Mouse (Mus musculus): Measurements from ENCODE around the gene Fbrs. TPM values are rescaled to one million over a fixed set of nuclear protein-coding genes. Genes with fewer than 3 reads are reported as not detected.

Gene Fbrs
- polyA plus RNA-seq, 1 experiment from 2014 or later, result 17.8 TPM

GRCm38 (mm10) chr7:127472060-127472459 lies 6.9 kb upstream of the Fbrs start:
- H3K4me3 ChIP-seq (replicated peaks; ENCODE audit: low read depth, low read length), result peak overlapping the region; percentile 67
- H3K9me3 ChIP-seq (ENCODE audit: control insufficient read depth, low read length), result no peaks in the 10 kb centered on the region
- peak overlapping the region; percentile 83 for H3K4me2 ChIP-seq (ENCODE audit: low read length)
- peak overlapping the region; percentile 91 for H3K27ac ChIP-seq (replicated peaks; ENCODE audit: low read depth, low read length)
- H3K36me3 ChIP-seq (ENCODE audit: control insufficient read depth, insufficient read depth, low read length), result peaks cover 45% of the 10 kb centered on the region
- H3K27me3 ChIP-seq (ENCODE audit: control insufficient read depth, insufficient read depth, low read length), result no peaks in the 10 kb centered on the region
- ATAC-seq (ENCODE audit: low FRiP score, low TSS enrichment), result no peak
- peak; percentile 38 for DNase-seq
- 1% methylated on average over 7 of the region's 7 CpGs for WGBS
- H3K9ac ChIP-seq (replicated peaks; ENCODE audit: low read length), result peak overlapping the region; percentile 88
- H3K4me1 ChIP-seq (ENCODE audit: control insufficient read depth, insufficient read depth, low read length), result peaks cover 19% of the 10 kb centered on the region

GRCm38 (mm10) chr7:127473705-127474104 lies 5.3 kb upstream of the Fbrs start:
- DNase-seq (peak; percentile 17), ATAC-seq (ENCODE audit: low FRiP score, low TSS enrichment) (no peak)
- Histone ChIP-seq H3K36me3 (ENCODE audit: control insufficient read depth, insufficient read depth, low read length) (peaks cover 42% of the 10 kb centered on the region), H3K27me3 (ENCODE audit: control insufficient read depth, insufficient read depth, low read length) (no peaks in the 10 kb centered on the region), H3K4me3 (replicated peaks; ENCODE audit: low read depth, low read length) (no peak overlapping the region), H3K27ac (replicated peaks; ENCODE audit: low read depth, low read length) (no peak overlapping the region), H3K9ac (replicated peaks; ENCODE audit: low read length) (no peak overlapping the region), H3K9me3 (ENCODE audit: control insufficient read depth, low read length) (no peaks in the 10 kb centered on the region), H3K4me1 (ENCODE audit: control insufficient read depth, insufficient read depth, low read length) (peaks cover 23% of the 10 kb centered on the region), H3K4me2 (ENCODE audit: low read length) (no peak overlapping the region)
- 79% methylated on average over 5 of the region's 5 CpGs for WGBS

GRCm38 (mm10) chr7:127474378-127475070 lies 4.5 kb upstream of the Fbrs start:
- H3K27me3 ChIP-seq (ENCODE audit: control insufficient read depth, insufficient read depth, low read length), result no peaks in the 10 kb centered on the region
- no peaks in the 10 kb centered on the region for H3K9me3 ChIP-seq (ENCODE audit: control insufficient read depth, low read length)
- H3K4me1 ChIP-seq (ENCODE audit: control insufficient read depth, insufficient read depth, low read length), result peaks cover 18% of the 10 kb centered on the region
- peaks cover 42% of the 10 kb centered on the region for H3K36me3 ChIP-seq (ENCODE audit: control insufficient read depth, insufficient read depth, low read length)
- H3K4me2 ChIP-seq (ENCODE audit: low read length), result no peak overlapping the region
- ATAC-seq (ENCODE audit: low FRiP score, low TSS enrichment) (no peak), DNase-seq (no peak)
- H3K4me3 ChIP-seq (replicated peaks; ENCODE audit: low read depth, low read length), result no peak overlapping the region
- WGBS, result 80% methylated on average over 6 of the region's 6 CpGs
- no peak overlapping the region for H3K9ac ChIP-seq (replicated peaks; ENCODE audit: low read length)
- H3K27ac ChIP-seq (replicated peaks; ENCODE audit: low read depth, low read length), result no peak overlapping the region

GRCm38 (mm10) chr7:127475186-127475740 lies 3.7 kb upstream of the Fbrs start:
- Histone ChIP-seq H3K27ac (replicated peaks; ENCODE audit: low read depth, low read length) (no peak overlapping the region), H3K4me2 (ENCODE audit: low read length) (no peak overlapping the region), H3K9ac (replicated peaks; ENCODE audit: low read length) (no peak overlapping the region), H3K4me3 (replicated peaks; ENCODE audit: low read depth, low read length) (no peak overlapping the region), H3K9me3 (ENCODE audit: control insufficient read depth, low read length) (no peaks in the 10 kb centered on the region), H3K4me1 (ENCODE audit: control insufficient read depth, insufficient read depth, low read length) (peaks cover 22% of the 10 kb centered on the region), H3K36me3 (ENCODE audit: control insufficient read depth, insufficient read depth, low read length) (peaks cover 42% of the 10 kb centered on the region), H3K27me3 (ENCODE audit: control insufficient read depth, insufficient read depth, low read length) (no peaks in the 10 kb centered on the region)
- WGBS, result 94% methylated on average over 11 of the region's 11 CpGs
- ATAC-seq (ENCODE audit: low FRiP score, low TSS enrichment) (no peak), DNase-seq (no peak)

- WGBS, result 96% methylated on average over 11 of the region's 11 CpGs
- H3K27me3 ChIP-seq (ENCODE audit: control insufficient read depth, insufficient read depth, low read length), result no peaks in the 10 kb centered on the region
- H3K36me3 ChIP-seq (ENCODE audit: control insufficient read depth, insufficient read depth, low read length), result peaks cover 50% of the 10 kb centered on the region
- DNase-seq (no peak), ATAC-seq (ENCODE audit: low FRiP score, low TSS enrichment) (no peak)
- no peak overlapping the region for H3K27ac ChIP-seq (replicated peaks; ENCODE audit: low read depth, low read length)
- no peaks in the 10 kb centered on the region for H3K9me3 ChIP-seq (ENCODE audit: control insufficient read depth, low read length)
- no peak overlapping the region for H3K9ac ChIP-seq (replicated peaks; ENCODE audit: low read length)
- H3K4me3 ChIP-seq (replicated peaks; ENCODE audit: low read depth, low read length), result no peak overlapping the region
- H3K4me1 ChIP-seq (ENCODE audit: control insufficient read depth, insufficient read depth, low read length), result peaks cover 32% of the 10 kb centered on the region
- no peak overlapping the region for H3K4me2 ChIP-seq (ENCODE audit: low read length)
Observed at GRCm38 (mm10) chr7:127476336-127476735, 2.7 kb upstream of the Fbrs start.

GRCm38 (mm10) chr7:127476855-127477254 lies 2.1 kb upstream of the Fbrs start:
- H3K27me3 ChIP-seq (ENCODE audit: control insufficient read depth, insufficient read depth, low read length), result no peaks in the 10 kb centered on the region
- no peak for ATAC-seq (ENCODE audit: low FRiP score, low TSS enrichment)
- peak overlapping the region; percentile 94 for H3K4me3 ChIP-seq (replicated peaks; ENCODE audit: low read depth, low read length)
- H3K36me3 ChIP-seq (ENCODE audit: control insufficient read depth, insufficient read depth, low read length), result peaks cover 54% of the 10 kb centered on the region
- peak overlapping the region; percentile 43 for H3K9ac ChIP-seq (replicated peaks; ENCODE audit: low read length)
- peak overlapping the region; percentile 89 for H3K27ac ChIP-seq (replicated peaks; ENCODE audit: low read depth, low read length)
- H3K9me3 ChIP-seq (ENCODE audit: control insufficient read depth, low read length), result no peaks in the 10 kb centered on the region
- DNase-seq, result no peak
- peaks cover 32% of the 10 kb centered on the region for H3K4me1 ChIP-seq (ENCODE audit: control insufficient read depth, insufficient read depth, low read length)
- H3K4me2 ChIP-seq (ENCODE audit: low read length), result peak overlapping the region; percentile 70
- WGBS, result 84% methylated on average over 4 of the region's 4 CpGs

- WGBS, result under 1% methylated on average over 50 of the region's 50 CpGs
- Histone ChIP-seq H3K36me3 (ENCODE audit: control insufficient read depth, insufficient read depth, low read length) (peaks cover 65% of the 10 kb centered on the region), H3K27ac (replicated peaks; ENCODE audit: low read depth, low read length) (peak overlapping the region; percentile 89), H3K4me2 (ENCODE audit: low read length) (peak overlapping the region; percentile 98), H3K27me3 (ENCODE audit: control insufficient read depth, insufficient read depth, low read length) (no peaks in the 10 kb centered on the region), H3K9me3 (ENCODE audit: control insufficient read depth, low read length) (no peaks in the 10 kb centered on the region), H3K4me3 (replicated peaks; ENCODE audit: low read depth, low read length) (peak overlapping the region; percentile 94), H3K9ac (replicated peaks; ENCODE audit: low read length) (peak overlapping the region; percentile 94), H3K4me1 (ENCODE audit: control insufficient read depth, insufficient read depth, low read length) (peaks cover 25% of the 10 kb centered on the region)
- ATAC-seq (ENCODE audit: low FRiP score, low TSS enrichment) (peak; percentile 93), DNase-seq (peak; percentile 100)
Observed at GRCm38 (mm10) chr7:127477687-127478634, 1.0 kb upstream of the Fbrs start.

- Histone ChIP-seq H3K9ac (replicated peaks; ENCODE audit: low read length) (peak overlapping the region; percentile 94), H3K4me1 (ENCODE audit: control insufficient read depth, insufficient read depth, low read length) (peaks cover 25% of the 10 kb centered on the region), H3K4me3 (replicated peaks; ENCODE audit: low read depth, low read length) (peak overlapping the region; percentile 94), H3K4me2 (ENCODE audit: low read length) (peak overlapping the region; percentile 98), H3K27me3 (ENCODE audit: control insufficient read depth, insufficient read depth, low read length) (no peaks in the 10 kb centered on the region), H3K36me3 (ENCODE audit: control insufficient read depth, insufficient read depth, low read length) (peaks cover 66% of the 10 kb centered on the region), H3K27ac (replicated peaks; ENCODE audit: low read depth, low read length) (peak overlapping the region; percentile 89), H3K9me3 (ENCODE audit: control insufficient read depth, low read length) (no peaks in the 10 kb centered on the region)
- WGBS, result 5% methylated on average over 48 of the region's 48 CpGs
- no peak for ATAC-seq (ENCODE audit: low FRiP score, low TSS enrichment)
- peak; percentile 15 for DNase-seq
Observed at GRCm38 (mm10) chr7:127479318-127480225, 573 bp downstream of the Fbrs start.
